Mouse (Mus musculus) G1E (cell line): ENCODE data around the gene Klc3.

Experiments
- CTCF ChIP-seq: IDR thresholded peaks from 2 replicates; pipeline ENCODE4 v1.5.1; 2012; ENCODE audit warnings: low read depth, low read length, inconsistent platforms, mixed read lengths
- GATA1 ChIP-seq: IDR thresholded peaks from 2 replicates; pipeline ENCODE4 v1.6.1; 2012; ENCODE audit warnings: borderline replicate concordance, low read length, inconsistent platforms, mixed read lengths

GRCm38 (mm10) chr7:19400946-19401345 is 3.0 kb downstream of the Klc3 start:
- TF ChIP-seq CTCF (no peak), GATA1 (no peak)
